Comparison of ENCODE assay signal across 9 mouse cellular contexts in the genomic region with DNA sequence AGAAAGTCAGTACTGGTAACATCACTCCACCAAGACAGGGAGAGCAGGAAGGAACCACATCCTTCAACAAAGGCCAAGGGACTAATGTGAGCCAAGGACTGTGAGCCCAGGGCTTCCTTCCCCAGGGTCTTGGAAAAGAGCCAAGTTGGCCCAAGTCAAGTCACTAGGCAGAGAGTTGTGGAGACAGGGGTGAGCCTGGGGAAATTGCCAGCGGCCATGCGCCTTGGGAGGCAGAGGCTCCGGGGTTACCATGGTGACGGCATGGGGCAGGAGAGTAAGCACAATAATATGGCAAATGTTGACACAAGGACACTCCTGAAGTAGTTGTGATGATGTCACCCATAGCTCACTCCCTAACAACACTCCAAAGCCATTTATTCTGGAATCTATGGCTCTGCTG. TPM values are rescaled to one million over a fixed set of nuclear protein-coding genes. Genes with fewer than 3 reads are reported as not detected.
A peak's percentile ranks its signal among the peaks of the same experiment; 100 is the strongest.
DNase-seq lines count a peak whose midpoint lies in the region; ATAC-seq and TF ChIP-seq lines count a peak whose summit lies in the region.
"Had no signal": no experiment of that assay in that cellular context is flagged by ENCODE, and none has a peak within 500 bp of the region (broad histone marks: within the 10 kb centered on the region; RNA-seq: fewer than 3 reads in every experiment).

No protein-coding gene starts in this region.

- no peak overlapping the region for H3K27ac ChIP-seq in stomach, postnatal 0 days (replicated peaks)
- H3K27ac ChIP-seq: heart, embryonic 13.5 days had no signal

- H3K36me3 ChIP-seq in stomach, postnatal 0 days (ENCODE audit: control insufficient read depth, insufficient read depth, low read length), result no peaks in the 10 kb centered on the region
- H3K36me3 ChIP-seq: heart, embryonic 13.5 days had no signal

- no peak for TF ChIP-seq EP300 in stomach, postnatal 0 days (optimal IDR thresholded peaks at IDR 0.05)

- peak; percentile 2 to 49 for DNase-seq in kidney, postnatal 25 days
- no peak for DNase-seq in kidney, adult 11 months
- peak; percentile 19 to 26 for DNase-seq in gastrocnemius, postnatal 36 days
- peak; percentile 5 for DNase-seq in lung, postnatal 25 days (ENCODE audit: low spot score)
- peak; percentile 17 for DNase-seq in stomach, postnatal 0 days (ENCODE audit: low spot score)
- no peak for DNase-seq in liver

- intact Hi-C loops in gastrocnemius, postnatal 36 days (cut with DNase I), result no loop called here

- 66% methylated on average over 4 of the region's 4 CpGs for WGBS in stomach, postnatal 0 days

- no peak overlapping the region for H3K9ac ChIP-seq in stomach, postnatal 0 days (ENCODE audit: low read length)
- H3K9ac ChIP-seq: heart, embryonic 13.5 days had no signal

- no peaks in the 10 kb centered on the region for H3K27me3 ChIP-seq in stomach, postnatal 0 days (ENCODE audit: control insufficient read depth, insufficient read depth, low read length)
- H3K27me3 ChIP-seq: heart, embryonic 13.5 days; megakaryocyte, embryonic 14.5 days had no signal

- no peak for TF ChIP-seq CTCF in stomach, postnatal 0 days (IDR thresholded peaks at IDR 0.05; ENCODE audit: low read depth)

- H3K9me3 ChIP-seq in stomach, postnatal 0 days (ENCODE audit: control insufficient read depth, low read length), result no peaks in the 10 kb centered on the region
- H3K9me3 ChIP-seq: heart, embryonic 13.5 days had no signal

- no peak overlapping the region for H3K4me2 ChIP-seq in stomach, postnatal 0 days (replicated peaks; ENCODE audit: low read depth)
- H3K4me2 ChIP-seq: heart, embryonic 13.5 days had no signal

- peak; percentile 36; the same call in 1 of the 2 replicates for ATAC-seq in cerebellum, adult (ENCODE audit: insufficient number of reproducible peaks, low FRiP score, low TSS enrichment)
- no peak; the same call in 1 of the 2 replicates for ATAC-seq in stomach, postnatal 0 days (ENCODE audit: low FRiP score, low TSS enrichment)

- H3K4me1 ChIP-seq in stomach, postnatal 0 days (replicated peaks; ENCODE audit: control insufficient read depth, insufficient read depth), result no peaks in the 10 kb centered on the region
- H3K4me1 ChIP-seq: heart, embryonic 13.5 days; megakaryocyte, embryonic 14.5 days had no signal

- no peak overlapping the region for H3K4me3 ChIP-seq in stomach, postnatal 0 days (ENCODE audit: low read depth, low read length)
- H3K4me3 ChIP-seq: heart, embryonic 13.5 days; megakaryocyte, embryonic 14.5 days had no signal

RNA-seq across cellular contexts. Expression of gene Astn2, which starts 21.4 kb away (rescaled TPM):
- total RNA-seq in gastrocnemius, postnatal 36 days (2021), result under 1 TPM; 0.52 to 0.84 TPM
- polyA plus RNA-seq in stomach, postnatal 0 days (2015; fragmentation: Nextera tagmentation; extraction: Ambion mirVana), result 0.16 and 0.21 TPM in 2 replicates

Comparison
In these comparisons a context has a peak if more than half of its experiments do, and no peak if none do; other contexts are left out.
1. DNase-seq: peak in kidney, postnatal 25 days (2 of 2), gastrocnemius, postnatal 36 days (2 of 2), lung, postnatal 25 days (single experiment) and stomach, postnatal 0 days (single experiment); none in kidney, adult 11 months (single experiment) and liver (single experiment).